Mouse (Mus musculus): Measurements from ENCODE around the gene Opa3.

The Opa3 gene

GRCm38 (mm10) chr7:19282791-19283405 lies 54.8 kb downstream of the Opa3 start:
- DNase-seq: peak; percentile 96

- DNase-seq: no peak
These were observed 55.3 kb downstream of the Opa3 start for GRCm38 (mm10) chr7:19283406-19283804.

GRCm38 (mm10) chr7:19284763-19285162 lies 56.6 kb downstream of the Opa3 start:
- no peak for DNase-seq

DNA sequence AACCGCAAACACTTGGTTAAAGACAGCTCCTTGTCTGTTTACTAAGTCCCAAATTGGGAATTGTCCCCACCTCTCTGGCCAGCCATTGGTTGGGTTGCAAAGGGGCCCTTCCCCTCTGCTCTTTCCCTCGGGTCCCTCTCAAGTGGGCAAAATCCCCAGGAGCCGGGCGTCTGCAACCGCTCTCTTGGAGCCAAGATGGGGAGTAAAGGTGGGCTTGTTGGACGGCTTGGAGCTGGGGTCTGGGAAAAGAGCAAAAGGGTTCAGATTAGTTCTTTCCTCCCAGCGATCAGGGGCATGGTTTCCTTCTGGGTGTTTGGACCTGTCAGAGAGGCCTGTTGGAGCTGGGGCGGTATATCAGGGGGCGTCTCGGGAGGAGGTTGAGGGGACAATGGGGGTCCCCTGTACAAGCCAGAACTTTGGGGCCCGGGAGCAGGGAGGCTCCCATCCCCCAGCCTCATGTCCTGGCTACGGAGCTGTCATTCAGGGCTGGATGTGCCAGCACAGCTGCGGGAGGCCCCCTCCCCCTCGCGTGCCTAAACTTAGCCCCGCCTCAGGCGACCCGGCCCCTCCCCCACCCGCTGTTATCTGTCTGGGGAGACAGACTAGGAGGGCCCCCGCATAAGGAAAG lies 62.9 kb downstream of the Opa3 start:
- DNase-seq: peak; percentile 98

GRCm38 (mm10) chr7:19295503-19296185 lies 67.5 kb downstream of the Opa3 start:
- peak; percentile 99 for DNase-seq

- no peak for DNase-seq
These were observed 68.9 kb downstream of the Opa3 start for GRCm38 (mm10) chr7:19297034-19297433.

- DNase-seq: no peak
These were observed 69.7 kb downstream of the Opa3 start for GRCm38 (mm10) chr7:19297794-19298193.

GRCm38 (mm10) chr7:19299194-19299593 lies 71.1 kb downstream of the Opa3 start:
- no peak for DNase-seq

- DNase-seq: peak; percentile 96
These were observed 72.6 kb downstream of the Opa3 start for GRCm38 (mm10) chr7:19300501-19301421.

- DNase-seq: peak; percentile 90
These were observed 73.5 kb downstream of the Opa3 start for GRCm38 (mm10) chr7:19301461-19302263.

DNA sequence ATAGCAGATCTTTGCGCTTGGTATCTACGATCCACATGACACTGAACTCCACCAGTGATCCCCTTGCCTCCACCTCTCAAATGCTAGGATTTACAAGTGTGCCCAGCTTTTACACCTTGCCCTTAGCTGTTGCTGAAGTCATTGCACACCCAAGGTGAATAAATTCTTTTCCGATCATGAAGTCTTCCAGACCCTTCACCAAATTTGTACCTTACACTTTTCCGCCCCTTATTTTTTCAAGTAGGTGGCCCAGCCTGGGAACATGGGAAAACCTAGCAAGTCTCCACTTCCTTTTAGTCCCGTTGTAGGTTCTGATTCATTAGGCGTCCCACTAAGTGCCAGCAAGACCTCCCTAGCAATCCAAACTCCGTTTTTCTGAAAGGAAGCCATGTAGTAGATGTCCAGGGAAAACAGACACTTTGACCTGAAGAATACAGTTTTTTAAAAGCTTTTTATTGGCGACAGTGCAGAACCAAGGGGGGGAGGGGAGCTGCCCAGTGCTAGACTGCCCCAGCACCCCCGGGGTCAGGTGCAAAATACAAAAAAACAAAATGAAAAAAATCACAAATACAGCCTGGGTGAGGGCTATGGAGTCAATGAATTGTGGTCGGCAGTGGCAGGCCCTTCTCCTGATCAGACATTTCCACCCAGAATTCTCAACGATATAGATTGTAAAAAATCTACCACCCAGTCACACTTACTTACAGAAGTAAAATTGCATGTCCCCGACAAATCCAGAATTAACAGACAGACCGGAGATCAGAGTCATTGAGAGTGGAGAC lies 74.3 kb downstream of the Opa3 start:
- no peak for DNase-seq

DNA sequence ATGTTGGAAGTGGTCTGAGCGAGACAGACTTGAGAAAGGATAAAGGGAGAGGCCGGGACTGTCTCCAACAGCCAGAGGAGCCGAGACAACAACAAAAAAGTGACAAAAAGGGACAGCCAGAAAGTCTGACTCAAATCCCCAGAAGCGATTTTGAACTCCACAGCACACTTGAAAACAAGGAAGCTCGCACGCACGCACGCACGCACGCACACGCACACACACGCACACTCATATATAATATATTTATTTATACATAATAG lies 74.8 kb downstream of the Opa3 start:
- DNase-seq: no peak

DNA sequence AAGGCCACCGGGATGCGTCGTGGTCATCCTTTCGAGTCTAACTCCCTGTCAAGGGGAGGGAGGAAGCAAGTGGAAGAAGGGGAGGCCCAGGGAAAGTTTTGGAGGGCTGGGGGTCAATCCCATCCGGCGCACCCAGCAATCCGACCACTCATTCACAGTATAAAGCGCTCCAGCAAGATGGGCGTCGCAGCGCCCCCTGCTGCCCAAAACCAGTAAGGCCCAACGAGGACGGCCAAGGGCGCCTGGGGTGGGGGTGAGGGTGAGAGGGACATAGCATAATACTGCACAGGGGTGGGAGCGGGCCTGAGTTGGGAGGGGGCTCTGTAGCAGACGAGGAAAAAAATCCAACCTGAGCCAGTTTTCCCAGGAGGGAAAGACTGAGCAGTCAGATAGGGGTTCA lies 75.6 kb downstream of the Opa3 start:
- peak; percentile 97 for DNase-seq

- peak; percentile 91 for DNase-seq
These were observed 76.6 kb downstream of the Opa3 start for GRCm38 (mm10) chr7:19304501-19305412.

- DNase-seq: no peak
These were observed 77.2 kb downstream of the Opa3 start for GRCm38 (mm10) chr7:19305413-19305735.

Measured in heart, adult 11 months (tissue).